Mouse (Mus musculus) ES-Bruce4 (cell line): ENCODE measurements at regions not wholly inside any gene's neighbourhood (a gene's known extent, or its start where the extent isn't known, plus 50 kb on each side); places are given as distances from the start of the nearest gene placed in this dataset.

Source experiments
- H3K27ac ChIP-seq: 2 replicates; pipeline ENCODE4 v1.5.1; 2012; ENCODE audit warnings: low read length, inconsistent platforms; ENCODE audit not compliant: insufficient read depth
- H3K27me3 ChIP-seq: 2 replicates; pipeline ENCODE4 v1.6.1; 2012; ENCODE audit warnings: mild to moderate bottlenecking, low read length, inconsistent platforms; ENCODE audit not compliant: control insufficient read depth, poor library complexity, insufficient read depth, severe bottlenecking
- H3K36me3 ChIP-seq: 2 replicates; pipeline ENCODE4 v1.6.1; 2012; ENCODE audit warnings: inconsistent platforms, mild to moderate bottlenecking, low read length, moderate library complexity; ENCODE audit not compliant: control insufficient read depth, poor library complexity, insufficient read depth, severe bottlenecking
- H3K4me1 ChIP-seq: one replicate; pipeline ENCODE4 v1.8.1; 2011; ENCODE audit warnings: low read length; ENCODE audit not compliant: control insufficient read depth, insufficient read depth
- H3K4me3 ChIP-seq: 2 replicates; pipeline ENCODE4 v1.5.1; 2011; ENCODE audit warnings: low read depth, mild to moderate bottlenecking, low read length
- H3K9ac ChIP-seq: 2 replicates; pipeline ENCODE4 v1.6.1; 2012; ENCODE audit warnings: low read depth, mild to moderate bottlenecking, inconsistent platforms; ENCODE audit not compliant: poor library complexity, severe bottlenecking
- H3K9me3 ChIP-seq: replicated peaks from 2 replicates; pipeline ENCODE4 v1.6.1; 2012; ENCODE audit warnings: mild to moderate bottlenecking, low read length, inconsistent platforms; ENCODE audit not compliant: control insufficient read depth, poor library complexity, insufficient read depth, severe bottlenecking
- CTCF ChIP-seq: IDR thresholded peaks from one replicate; pipeline ENCODE4 v1.8.1; 2011; ENCODE audit warnings: low read depth, low read length
- EP300 ChIP-seq: IDR thresholded peaks from 2 replicates; pipeline ENCODE4 v1.6.1; 2011; ENCODE audit warnings: low read depth, low read length; ENCODE audit not compliant: insufficient read depth
- POLR2A ChIP-seq: IDR thresholded peaks from one replicate; pipeline ENCODE4 v1.8.1; 2011; ENCODE audit warnings: low read length; ENCODE audit not compliant: insufficient read depth

DNA sequence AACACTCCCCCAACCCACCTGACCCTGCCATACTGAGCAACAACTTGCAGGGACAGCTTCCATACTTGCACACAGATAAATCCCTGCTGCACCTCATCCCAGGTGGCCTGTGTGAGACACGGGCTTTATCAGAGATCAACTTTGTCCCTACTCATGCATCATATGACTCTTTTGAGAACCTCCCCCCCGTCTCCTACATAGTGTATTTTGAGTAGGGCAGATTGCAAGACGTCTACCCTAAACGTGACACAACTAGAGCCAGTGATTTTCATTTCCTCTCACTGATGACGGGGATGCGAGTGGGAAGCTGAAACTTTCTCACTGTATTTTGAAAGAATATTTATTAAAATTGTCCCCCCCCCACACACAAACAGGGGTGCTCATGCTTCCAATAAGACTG, 107.8 kb downstream of the Maf start:
- H3K36me3 ChIP-seq = no peaks in the 10 kb centered on the region
- 0 out of 2 replicates have a peak, but pooled peaks cover 3% of the 10 kb centered on the region for H3K9me3 ChIP-seq
- no peak for TF ChIP-seq POLR2A
- no peak for TF ChIP-seq EP300
- no peak for TF ChIP-seq CTCF
- H3K4me1 ChIP-seq = no peaks in the 10 kb centered on the region
- H3K9ac ChIP-seq = no peak overlapping the region
- H3K27ac ChIP-seq = no peak overlapping the region
- no peaks in the 10 kb centered on the region; the same call in 1 of the 2 replicates for H3K27me3 ChIP-seq
- no peak overlapping the region for H3K4me3 ChIP-seq

DNA sequence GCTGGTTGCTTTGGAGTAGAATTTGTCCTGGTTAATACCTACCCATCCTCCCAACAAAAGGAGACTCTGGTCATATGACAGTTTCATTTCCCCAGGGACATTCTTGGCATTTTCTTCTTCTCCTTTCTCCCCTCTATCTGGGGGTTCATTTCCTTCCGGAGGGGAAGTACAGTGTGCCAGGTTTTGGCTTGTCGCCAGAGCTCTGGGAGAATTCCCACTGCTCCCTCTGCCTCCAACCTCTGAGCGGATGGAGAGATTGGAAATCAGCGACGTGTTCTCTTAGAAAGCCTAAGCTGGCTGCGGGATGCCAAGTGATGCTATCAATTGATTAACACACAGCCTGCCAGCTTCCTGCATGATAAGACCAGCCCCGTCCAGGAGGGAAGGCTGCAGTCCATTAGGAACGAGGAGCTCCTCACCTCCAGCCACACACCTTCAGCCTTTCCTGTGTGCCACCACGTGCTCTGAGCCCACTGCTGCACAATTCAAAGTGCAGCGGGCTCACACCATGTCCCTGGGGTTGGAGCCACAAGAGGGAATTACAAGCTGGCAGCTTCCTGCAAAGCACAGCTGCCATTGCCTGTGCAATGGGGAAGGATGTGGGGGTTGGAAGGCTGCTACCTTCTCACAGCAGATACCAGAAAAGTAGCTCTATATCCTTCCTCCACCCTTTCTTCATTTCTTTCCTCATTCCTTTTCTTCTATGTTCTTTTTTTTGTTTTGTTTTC, 110.2 kb downstream of the Maf start:
- H3K36me3 ChIP-seq = no peaks in the 10 kb centered on the region
- H3K4me3 ChIP-seq = no peak overlapping the region
- H3K4me1 ChIP-seq = no peaks in the 10 kb centered on the region
- H3K27me3 ChIP-seq = no peaks in the 10 kb centered on the region; the same call in 1 of the 2 replicates
- no peak overlapping the region for H3K27ac ChIP-seq
- H3K9me3 ChIP-seq = 0 out of 2 replicates have a peak, but pooled peaks cover 3% of the 10 kb centered on the region
- no peak overlapping the region for H3K9ac ChIP-seq
- no peak for TF ChIP-seq EP300
- TF ChIP-seq CTCF = no peak
- no peak for TF ChIP-seq POLR2A

DNA sequence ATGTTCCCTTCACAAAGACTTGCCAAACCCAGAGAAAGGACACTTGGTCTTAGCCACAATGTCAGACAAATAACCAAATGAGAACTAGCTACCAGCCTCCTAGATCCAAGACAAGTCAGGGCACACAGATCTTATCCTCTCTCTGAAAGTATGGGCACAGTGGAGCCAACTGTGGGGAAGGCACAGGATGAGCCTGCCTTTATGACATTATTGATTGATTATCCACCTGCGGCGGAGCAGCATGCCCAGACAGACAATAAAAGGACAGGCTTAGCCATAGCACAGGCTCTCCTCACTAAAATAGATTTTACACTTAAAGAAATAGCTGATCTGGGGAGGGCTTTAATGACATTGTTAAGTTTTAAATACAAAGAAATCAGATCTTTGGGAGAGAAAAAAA, 117.9 kb downstream of the Maf start:
- Histone ChIP-seq H3K36me3 (no peaks in the 10 kb centered on the region), H3K9ac (no peak overlapping the region), H3K4me1 (no peaks in the 10 kb centered on the region), H3K4me3 (no peak overlapping the region), H3K27me3 (peaks cover 1% of the 10 kb centered on the region; the same call in 1 of the 2 replicates), H3K27ac (no peak overlapping the region), H3K9me3 (no peaks in the 10 kb centered on the region)
- TF ChIP-seq CTCF (no peak), EP300 (no peak), POLR2A (no peak)

DNA sequence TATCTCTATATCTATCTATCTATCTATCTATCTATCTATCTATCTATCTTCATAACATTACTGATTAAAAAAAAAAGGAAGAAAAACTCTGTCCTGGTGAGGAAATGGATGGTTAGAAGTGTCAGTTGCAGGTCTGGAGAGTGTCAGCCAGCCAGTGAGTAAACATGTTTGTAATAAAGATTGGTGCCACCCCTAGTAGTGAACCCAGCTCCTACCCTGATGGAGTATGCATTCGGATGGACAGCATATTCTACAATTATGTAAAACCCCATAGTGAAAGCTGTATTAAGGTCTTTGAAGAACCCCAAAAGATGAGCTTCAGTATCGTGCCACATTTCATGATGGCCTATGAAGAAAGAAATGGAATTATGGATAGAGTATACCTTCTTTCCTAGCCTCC, 118.5 kb downstream of the Maf start:
- Histone ChIP-seq H3K4me1 (no peaks in the 10 kb centered on the region), H3K4me3 (no peak overlapping the region), H3K36me3 (no peaks in the 10 kb centered on the region), H3K9me3 (no peaks in the 10 kb centered on the region), H3K27me3 (peaks cover 1% of the 10 kb centered on the region; the same call in 1 of the 2 replicates), H3K27ac (no peak overlapping the region), H3K9ac (no peak overlapping the region)
- no peak for TF ChIP-seq EP300

DNA sequence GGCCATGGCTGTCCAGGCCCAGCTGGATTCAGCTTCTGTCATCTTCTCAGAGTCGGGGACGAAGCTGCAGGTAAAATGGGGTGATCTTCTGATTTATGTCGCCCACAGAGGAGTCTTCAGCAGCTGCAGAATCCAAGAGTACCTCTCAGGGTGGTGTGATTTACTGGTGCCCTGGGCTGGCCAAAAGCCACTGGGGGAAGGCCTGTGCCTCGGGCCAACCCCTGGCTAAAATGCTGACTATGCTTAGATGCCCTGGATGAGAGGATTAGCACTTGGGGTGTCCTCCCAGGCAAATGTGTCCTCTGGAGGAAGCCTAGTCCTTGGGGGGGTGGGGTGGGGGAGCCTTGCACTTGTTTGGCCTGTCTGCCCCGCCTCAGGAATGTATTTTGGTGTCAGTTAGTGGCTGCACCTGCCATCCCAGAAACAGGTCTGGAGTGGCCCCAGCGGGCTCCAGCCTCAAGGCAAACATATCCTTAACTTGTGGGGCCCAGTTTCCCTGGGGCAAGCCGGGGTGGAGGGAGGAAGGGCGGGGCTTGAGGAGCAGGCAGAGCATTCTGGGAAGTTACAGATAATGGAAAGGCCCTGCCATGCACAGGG, 123.2 kb downstream of the Maf start:
- Histone ChIP-seq H3K36me3 (no peaks in the 10 kb centered on the region), H3K27ac (no peak overlapping the region), H3K4me3 (no peak overlapping the region), H3K9me3 (no peaks in the 10 kb centered on the region), H3K9ac (no peak overlapping the region), H3K4me1 (no peaks in the 10 kb centered on the region), H3K27me3 (no peaks in the 10 kb centered on the region)
- TF ChIP-seq POLR2A (no peak), CTCF (no peak), EP300 (no peak)

DNA sequence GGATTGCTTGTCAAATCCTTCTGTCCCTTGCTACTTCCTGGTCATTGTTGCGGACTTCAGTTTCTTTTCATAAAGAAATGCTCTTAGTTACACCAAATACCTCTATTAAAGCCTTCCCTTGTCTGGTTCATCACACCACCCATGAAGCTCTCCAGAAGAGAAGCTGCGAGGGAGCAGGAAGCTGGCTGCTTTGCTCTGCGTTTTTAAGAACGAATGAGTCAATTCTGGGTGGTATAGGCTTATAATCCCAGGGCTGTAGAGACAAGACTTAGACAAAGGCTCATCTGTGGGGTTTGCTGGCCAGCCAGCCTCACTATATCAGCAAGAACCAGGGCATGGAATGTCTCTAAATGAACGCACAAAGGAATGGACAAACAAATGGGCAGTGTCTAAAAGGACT, 124.4 kb downstream of the Maf start:
- no peak for TF ChIP-seq CTCF
- TF ChIP-seq POLR2A = no peak
- no peak for TF ChIP-seq EP300
- H3K9me3 ChIP-seq = no peaks in the 10 kb centered on the region
- no peaks in the 10 kb centered on the region for H3K4me1 ChIP-seq
- no peak overlapping the region for H3K4me3 ChIP-seq
- no peaks in the 10 kb centered on the region for H3K27me3 ChIP-seq
- H3K36me3 ChIP-seq = no peaks in the 10 kb centered on the region
- no peak overlapping the region for H3K27ac ChIP-seq
- H3K9ac ChIP-seq = no peak overlapping the region
